11 mouse cellular contexts compared by ENCODE assay signal in genomic region chr11:76350931-76351623, GRCm38 (mm10). TPM values are rescaled to one million over a fixed set of nuclear protein-coding genes. Genes with fewer than 3 reads are reported as not detected.
DNase-seq lines count a peak whose midpoint lies in the region; ATAC-seq lines count a peak whose summit lies in the region.
"Had no signal": no experiment of that assay in that cellular context is flagged by ENCODE, and none has a peak within 500 bp of the region (broad histone marks: within the 10 kb centered on the region; RNA-seq: fewer than 3 reads in every experiment).

No protein-coding gene starts in this region.

- no peak for DNase-seq in kidney, postnatal 4 days
- no peak for DNase-seq in hindbrain, embryonic 14.5 days (ENCODE audit: low spot score)
- DNase-seq in lung, postnatal 36 days = no peak
- DNase-seq in left cerebral cortex, postnatal 14 days (ENCODE audit: low spot score in 2 of 2) = no peak
- DNase-seq in kidney, postnatal 10 days = no peak
- DNase-seq: gastrocnemius, adult 2 months; kidney, adult 9 months had no signal

- no peak overlapping the region for H3K9ac ChIP-seq in kidney, embryonic 14.5 days (ENCODE audit: low read depth, low read length)
- 0 out of 2 replicates have a peak overlapping the region, but pooled peaks have one; percentile 27 for H3K9ac ChIP-seq in embryonic facial prominence, embryonic 13.5 days
- peak overlapping the region; percentile 28; the same call in 1 of the 2 replicates for H3K9ac ChIP-seq in hindbrain, embryonic 14.5 days
- H3K9ac ChIP-seq in neural tube, embryonic 13.5 days = 0 out of 2 replicates have a peak overlapping the region, but pooled peaks have one; percentile 18

- no peak for ATAC-seq in kidney, embryonic 14.5 days (ENCODE audit: low FRiP score, low TSS enrichment)
- ATAC-seq in embryonic facial prominence, embryonic 13.5 days (ENCODE audit: insufficient number of reproducible peaks, insufficient read depth, low FRiP score, low TSS enrichment, low read depth) = no peak
- no peak for ATAC-seq in hindbrain, embryonic 14.5 days (ENCODE audit: low FRiP score)
- ATAC-seq in neural tube, embryonic 13.5 days (ENCODE audit: low read depth) = no peak

- H3K4me3 ChIP-seq in kidney, embryonic 14.5 days (ENCODE audit: low read length) = no peak overlapping the region
- H3K4me3 ChIP-seq in embryonic facial prominence, embryonic 13.5 days = no peak overlapping the region
- no peak overlapping the region for H3K4me3 ChIP-seq in hindbrain, embryonic 14.5 days (replicated peaks; ENCODE audit: low read length)
- no peak overlapping the region for H3K4me3 ChIP-seq in neural tube, embryonic 13.5 days
- H3K4me3 ChIP-seq: gastrocnemius, adult 2 months had no signal

- H3K27me3 ChIP-seq in kidney, embryonic 14.5 days (ENCODE audit: control insufficient read depth, insufficient read depth, low read length) = no peaks in the 10 kb centered on the region
- no peaks in the 10 kb centered on the region for H3K27me3 ChIP-seq in embryonic facial prominence, embryonic 13.5 days
- no peaks in the 10 kb centered on the region for H3K27me3 ChIP-seq in hindbrain, embryonic 14.5 days (ENCODE audit: control insufficient read depth, insufficient read depth, low read length)
- no peaks in the 10 kb centered on the region for H3K27me3 ChIP-seq in neural tube, embryonic 13.5 days

- intact Hi-C loops in left cerebral cortex, postnatal 14 days (cut with DNase I) = no loop called here

- H3K36me3 ChIP-seq in kidney, embryonic 14.5 days (ENCODE audit: control insufficient read depth, insufficient read depth, low read length) = no peaks in the 10 kb centered on the region
- H3K36me3 ChIP-seq in embryonic facial prominence, embryonic 13.5 days = 0 out of 2 replicates have a peak, but pooled peaks cover 3% of the 10 kb centered on the region
- H3K36me3 ChIP-seq in hindbrain, embryonic 14.5 days (replicated peaks; ENCODE audit: control insufficient read depth, insufficient read depth) = no peaks in the 10 kb centered on the region
- H3K36me3 ChIP-seq in neural tube, embryonic 13.5 days = no peaks in the 10 kb centered on the region

- no peaks in the 10 kb centered on the region for H3K9me3 ChIP-seq in kidney, embryonic 14.5 days (ENCODE audit: control insufficient read depth, low read length)
- no peaks in the 10 kb centered on the region for H3K9me3 ChIP-seq in embryonic facial prominence, embryonic 13.5 days
- H3K9me3 ChIP-seq in hindbrain, embryonic 14.5 days (ENCODE audit: control insufficient read depth, low read length) = no peaks in the 10 kb centered on the region
- H3K9me3 ChIP-seq in neural tube, embryonic 13.5 days = no peaks in the 10 kb centered on the region

- peak overlapping the region; percentile 39; the same call in 1 of the 2 replicates for H3K27ac ChIP-seq in kidney, embryonic 14.5 days (ENCODE audit: low read depth, low read length)
- H3K27ac ChIP-seq in embryonic facial prominence, embryonic 13.5 days = peak overlapping the region; percentile 73
- peak overlapping the region; percentile 72 for H3K27ac ChIP-seq in hindbrain, embryonic 14.5 days
- H3K27ac ChIP-seq in neural tube, embryonic 13.5 days (replicated peaks) = peak overlapping the region; percentile 59
- H3K27ac ChIP-seq: macrophage had no signal

- H3K4me1 ChIP-seq in kidney, embryonic 14.5 days (ENCODE audit: control insufficient read depth, insufficient read depth, low read length) = peaks cover 57% of the 10 kb centered on the region
- peaks cover 81% of the 10 kb centered on the region for H3K4me1 ChIP-seq in embryonic facial prominence, embryonic 13.5 days
- H3K4me1 ChIP-seq in hindbrain, embryonic 14.5 days (replicated peaks; ENCODE audit: control insufficient read depth, insufficient read depth, low read length) = peaks cover 48% of the 10 kb centered on the region
- peaks cover 84% of the 10 kb centered on the region for H3K4me1 ChIP-seq in neural tube, embryonic 13.5 days (replicated peaks)

- H3K4me2 ChIP-seq in kidney, embryonic 14.5 days (replicated peaks; ENCODE audit: low read depth, low read length) = no peak overlapping the region
- H3K4me2 ChIP-seq in embryonic facial prominence, embryonic 13.5 days = peak overlapping the region; percentile 27
- H3K4me2 ChIP-seq in hindbrain, embryonic 14.5 days (replicated peaks) = no peak overlapping the region; the same call in 1 of the 2 replicates
- no peak overlapping the region for H3K4me2 ChIP-seq in neural tube, embryonic 13.5 days

- 30% methylated on average over 10 of the region's 10 CpGs for WGBS in kidney, embryonic 14.5 days
- 10% methylated on average over 10 of the region's 10 CpGs for WGBS in embryonic facial prominence, embryonic 13.5 days
- WGBS in hindbrain, embryonic 14.5 days = 13% methylated on average over 10 of the region's 10 CpGs
- 12% methylated on average over 10 of the region's 10 CpGs for WGBS in neural tube, embryonic 13.5 days

RNA-seq across cellular contexts. Expression of gene Nxn, which starts 47.9 kb away (rescaled TPM):
- 29.3 and 38.0 TPM in 2 replicates for polyA plus RNA-seq in kidney, embryonic 14.5 days (2014; fragmentation: Nextera tagmentation; extraction: Ambion mirVana)
- 76.8 and 77.6 TPM in 2 replicates for polyA plus RNA-seq in embryonic facial prominence, embryonic 13.5 days (2015; fragmentation: Nextera tagmentation; extraction: Ambion mirVana)
- polyA plus RNA-seq in hindbrain, embryonic 14.5 days (2014; fragmentation: Nextera tagmentation; extraction: Ambion mirVana) = 32.0 and 36.0 TPM in 2 replicates
- 36.4 and 38.7 TPM in 2 replicates for polyA plus RNA-seq in neural tube, embryonic 13.5 days (2015; fragmentation: Nextera tagmentation; extraction: Ambion mirVana)
- 10 to 100 TPM; 10.1 to 12.2 TPM for total RNA-seq in left cerebral cortex, postnatal 14 days (2021)

RNA-seq across cellular contexts. Expression of gene Timm22, which starts 55.7 kb away (rescaled TPM):
- 113 and 139 TPM in 2 replicates for polyA plus RNA-seq in kidney, embryonic 14.5 days (2014; fragmentation: Nextera tagmentation; extraction: Ambion mirVana)
- 111 and 130 TPM in 2 replicates for polyA plus RNA-seq in embryonic facial prominence, embryonic 13.5 days (2015; fragmentation: Nextera tagmentation; extraction: Ambion mirVana)
- polyA plus RNA-seq in hindbrain, embryonic 14.5 days (2014; fragmentation: Nextera tagmentation; extraction: Ambion mirVana) = 110 TPM in 2 replicates
- 103 and 124 TPM in 2 replicates for polyA plus RNA-seq in neural tube, embryonic 13.5 days (2015; fragmentation: Nextera tagmentation; extraction: Ambion mirVana)
- total RNA-seq in left cerebral cortex, postnatal 14 days (2021) = 10 to 100 TPM; 38.0 to 40.1 TPM
